Mouse (Mus musculus): ENCODE data around the gene Gm5269. TPM values are rescaled to one million over a fixed set of nuclear protein-coding genes. Genes with fewer than 3 reads are reported as not detected.

The Gm5269 gene
- 0.25 TPM in 1 of 2 replicates, not detected in the other for polyA plus RNA-seq (2012; rRNA removed)
- not detected in 2 replicates for polyA plus RNA-seq (2014; fragmentation: Nextera tagmentation; extraction: Ambion mirVana)

DNA sequence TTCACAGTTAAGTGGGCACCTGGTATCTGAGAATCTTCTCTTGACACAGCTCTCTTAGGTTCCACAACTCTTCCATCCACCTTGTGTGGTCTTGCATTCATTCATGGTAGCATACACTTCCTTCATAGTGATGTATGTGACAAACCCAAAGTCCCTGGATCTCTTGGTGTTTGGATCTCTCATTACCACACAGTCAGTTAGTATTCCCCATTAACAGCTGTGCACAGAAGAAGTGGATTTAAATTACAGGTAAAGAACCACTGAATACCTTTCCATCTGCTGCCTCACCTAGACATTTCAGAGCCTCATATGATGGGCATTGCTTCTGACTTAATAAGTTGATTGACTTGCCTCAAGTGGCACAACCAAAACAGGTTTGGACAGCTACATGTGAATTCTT is at the start of gene Gm5269:
Gene Gm5269 (minus strand): TSS at position 101 of the 400 bp plus-strand sequence.
- H3K9ac ChIP-seq (replicated peaks): no peak within 1 kb of the TSS
- no peaks in the 10 kb centered on the region for H3K9me3 ChIP-seq (ENCODE audit: control insufficient read depth, low read length)
- H3K4me1 ChIP-seq (replicated peaks; ENCODE audit: control insufficient read depth in 2 of 2, insufficient read depth in 2 of 2, low read length in 1 of 2): no peaks in the 10 kb centered on the region
- DNase-seq (ENCODE audit: low read depth in 3 of 3, low spot score in 3 of 3) (no peak), ATAC-seq (ENCODE audit: insufficient read depth) (no peak)
- TF ChIP-seq EP300 (IDR thresholded peaks at IDR 0.05; ENCODE audit: low read depth): no peak
- no peak for TF ChIP-seq CTCF (IDR thresholded peaks at IDR 0.05; ENCODE audit: low read depth)
- no peaks in the 10 kb centered on the region for H3K36me3 ChIP-seq (replicated peaks; ENCODE audit: control insufficient read depth, insufficient read depth, low read depth)
- no peaks in the 10 kb centered on the region; the same call in 1 of the 2 replicates for H3K27me3 ChIP-seq (ENCODE audit: control insufficient read depth, insufficient read depth, low read length)
- H3K27ac ChIP-seq: no peak within 1 kb of the TSS
- H3K4me2 ChIP-seq (ENCODE audit: low read depth): no peak within 1 kb of the TSS
- H3K4me3 ChIP-seq (ENCODE audit: insufficient read depth in 1 of 2, low read depth in 2 of 2, low read length in 2 of 2): no peak within 1 kb of the TSS

DNA sequence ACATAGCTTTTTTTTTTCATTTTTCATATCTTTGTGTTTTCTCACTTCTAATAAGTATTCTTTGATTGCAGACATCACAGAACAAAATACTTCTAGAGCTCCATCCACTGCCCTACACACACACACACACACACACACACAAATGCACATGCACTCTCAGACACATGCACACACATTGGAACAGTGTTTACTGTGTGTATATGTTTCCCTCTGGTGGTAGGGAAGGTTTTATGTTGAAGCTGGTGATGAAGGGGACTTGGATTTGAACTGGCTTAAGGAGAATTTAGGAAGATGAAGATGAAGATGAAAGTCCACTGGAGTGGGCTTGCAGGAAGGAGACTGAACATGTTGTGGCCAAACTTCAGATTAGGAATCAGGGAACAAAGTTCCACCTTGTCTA is 41.1 kb upstream of the Gm5269 start:
- peaks cover 14 to 15% of the 10 kb centered on the region in 2 experiments for H3K4me1 ChIP-seq (replicated peaks; ENCODE audit: control insufficient read depth in 2 of 2, insufficient read depth in 2 of 2, low read length in 1 of 2)
- H3K36me3 ChIP-seq (replicated peaks; ENCODE audit: control insufficient read depth, insufficient read depth, low read depth): no peaks in the 10 kb centered on the region
- no peak overlapping the region for H3K27ac ChIP-seq
- no peaks in the 10 kb centered on the region for H3K9me3 ChIP-seq (ENCODE audit: control insufficient read depth, low read length)
- no peak overlapping the region for H3K9ac ChIP-seq (replicated peaks)
- H3K4me2 ChIP-seq (ENCODE audit: low read depth): no peak overlapping the region
- no peak for DNase-seq (ENCODE audit: low read depth in 3 of 3, low spot score in 3 of 3)
- TF ChIP-seq EP300 (IDR thresholded peaks at IDR 0.05; ENCODE audit: low read depth) (no peak), CTCF (IDR thresholded peaks at IDR 0.05; ENCODE audit: low read depth) (peak; percentile 57)
- H3K27me3 ChIP-seq (ENCODE audit: control insufficient read depth, insufficient read depth, low read length): no peaks in the 10 kb centered on the region
- no peak for ATAC-seq (ENCODE audit: insufficient read depth)
- H3K4me3 ChIP-seq (ENCODE audit: insufficient read depth in 1 of 2, low read depth in 2 of 2, low read length in 2 of 2): no peak overlapping the region

DNA sequence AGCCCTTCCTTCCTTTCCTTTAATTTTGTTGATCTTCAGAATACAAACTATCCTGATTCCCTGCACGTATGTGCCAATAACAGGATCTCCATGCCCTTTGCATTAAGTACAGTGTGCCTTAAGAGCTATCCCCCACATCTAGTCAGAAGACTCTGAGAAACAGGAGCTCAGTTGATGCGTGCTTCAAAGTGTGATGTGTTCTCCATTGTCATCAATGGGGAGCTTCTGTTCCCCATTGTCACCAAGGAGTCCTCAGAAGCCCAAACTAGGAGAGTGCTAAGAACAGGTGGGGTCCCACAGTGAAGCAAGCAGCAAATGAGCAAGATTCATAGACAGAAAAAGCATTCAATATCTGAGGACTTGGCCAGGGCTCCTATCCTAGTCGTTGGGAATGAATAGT is 36.8 kb upstream of the Gm5269 start:
- Histone ChIP-seq H3K9ac (replicated peaks) (peak overlapping the region; percentile 96), H3K27ac (peak overlapping the region; percentile 97), H3K36me3 (replicated peaks; ENCODE audit: control insufficient read depth, insufficient read depth, low read depth) (peaks cover 11% of the 10 kb centered on the region), H3K4me2 (ENCODE audit: low read depth) (peak overlapping the region; percentile 87), H3K4me3 (ENCODE audit: insufficient read depth in 1 of 2, low read depth in 2 of 2, low read length in 2 of 2) (peak overlapping the region; percentile 3 to 82; a peak in 3 of 4 replicates), H3K27me3 (ENCODE audit: control insufficient read depth, insufficient read depth, low read length) (no peaks in the 10 kb centered on the region), H3K9me3 (ENCODE audit: control insufficient read depth, low read length) (no peaks in the 10 kb centered on the region), H3K4me1 (replicated peaks; ENCODE audit: control insufficient read depth in 2 of 2, insufficient read depth in 2 of 2, low read length in 1 of 2) (peaks cover 17 to 19% of the 10 kb centered on the region in 2 experiments)
- TF ChIP-seq EP300 (IDR thresholded peaks at IDR 0.05; ENCODE audit: low read depth) (no peak), CTCF (IDR thresholded peaks at IDR 0.05; ENCODE audit: low read depth) (no peak)
- DNase-seq (ENCODE audit: low read depth in 3 of 3, low spot score in 3 of 3) (no peak), ATAC-seq (ENCODE audit: insufficient read depth) (no peak; the same call in 1 of the 2 replicates)
- 25% methylated on average over 3 of the region's 3 CpGs for WGBS (ENCODE audit: insufficient replicate concordance)

DNA sequence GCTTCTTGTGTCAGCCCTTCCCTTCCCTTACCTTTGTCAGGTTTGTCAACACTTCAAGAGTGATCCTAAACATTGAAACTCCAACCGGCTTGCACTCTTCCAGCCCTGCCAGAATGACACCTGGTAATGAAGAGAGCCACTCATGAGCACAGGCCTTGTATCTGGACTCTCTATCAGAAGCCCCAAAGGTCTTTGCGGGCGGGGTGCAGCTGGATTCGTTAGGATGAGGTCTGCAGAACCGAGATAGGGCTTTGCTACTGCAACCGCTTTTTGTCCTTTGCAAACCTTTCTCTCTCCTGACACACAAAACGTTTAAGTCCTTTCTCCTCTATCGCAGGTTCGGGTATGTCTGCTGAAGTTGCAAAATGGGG is 36.3 kb upstream of the Gm5269 start, which contains the start of gene Slc40a1:
Gene Slc40a1 (minus strand): TSS at position 131 of the 371 bp plus-strand sequence.
- Histone ChIP-seq H3K4me2 (ENCODE audit: low read depth) (peak within 1 kb of the TSS; percentile 87), H3K9me3 (ENCODE audit: control insufficient read depth, low read length) (no peaks in the 10 kb centered on the region), H3K4me3 (ENCODE audit: insufficient read depth in 1 of 2, low read depth in 2 of 2, low read length in 2 of 2) (peak within 1 kb of the TSS; percentile 80 to 82), H3K9ac (replicated peaks) (peak within 1 kb of the TSS; percentile 96), H3K36me3 (replicated peaks; ENCODE audit: control insufficient read depth, insufficient read depth, low read depth) (peaks cover 11% of the 10 kb centered on the region), H3K4me1 (replicated peaks; ENCODE audit: control insufficient read depth in 2 of 2, insufficient read depth in 2 of 2, low read length in 1 of 2) (peaks cover 17 to 19% of the 10 kb centered on the region in 2 experiments), H3K27ac (peak within 1 kb of the TSS; percentile 97), H3K27me3 (ENCODE audit: control insufficient read depth, insufficient read depth, low read length) (no peaks in the 10 kb centered on the region)
- TF ChIP-seq EP300 (IDR thresholded peaks at IDR 0.05; ENCODE audit: low read depth) (peak; percentile 92), CTCF (IDR thresholded peaks at IDR 0.05; ENCODE audit: low read depth) (no peak)
- WGBS (ENCODE audit: insufficient replicate concordance): 5% methylated on average over 9 of the region's 9 CpGs
- DNase-seq (ENCODE audit: low read depth in 3 of 3, low spot score in 3 of 3): peak; percentile 83 to 88 (median 85)
- ATAC-seq (ENCODE audit: insufficient read depth): peak; percentile 89

DNA sequence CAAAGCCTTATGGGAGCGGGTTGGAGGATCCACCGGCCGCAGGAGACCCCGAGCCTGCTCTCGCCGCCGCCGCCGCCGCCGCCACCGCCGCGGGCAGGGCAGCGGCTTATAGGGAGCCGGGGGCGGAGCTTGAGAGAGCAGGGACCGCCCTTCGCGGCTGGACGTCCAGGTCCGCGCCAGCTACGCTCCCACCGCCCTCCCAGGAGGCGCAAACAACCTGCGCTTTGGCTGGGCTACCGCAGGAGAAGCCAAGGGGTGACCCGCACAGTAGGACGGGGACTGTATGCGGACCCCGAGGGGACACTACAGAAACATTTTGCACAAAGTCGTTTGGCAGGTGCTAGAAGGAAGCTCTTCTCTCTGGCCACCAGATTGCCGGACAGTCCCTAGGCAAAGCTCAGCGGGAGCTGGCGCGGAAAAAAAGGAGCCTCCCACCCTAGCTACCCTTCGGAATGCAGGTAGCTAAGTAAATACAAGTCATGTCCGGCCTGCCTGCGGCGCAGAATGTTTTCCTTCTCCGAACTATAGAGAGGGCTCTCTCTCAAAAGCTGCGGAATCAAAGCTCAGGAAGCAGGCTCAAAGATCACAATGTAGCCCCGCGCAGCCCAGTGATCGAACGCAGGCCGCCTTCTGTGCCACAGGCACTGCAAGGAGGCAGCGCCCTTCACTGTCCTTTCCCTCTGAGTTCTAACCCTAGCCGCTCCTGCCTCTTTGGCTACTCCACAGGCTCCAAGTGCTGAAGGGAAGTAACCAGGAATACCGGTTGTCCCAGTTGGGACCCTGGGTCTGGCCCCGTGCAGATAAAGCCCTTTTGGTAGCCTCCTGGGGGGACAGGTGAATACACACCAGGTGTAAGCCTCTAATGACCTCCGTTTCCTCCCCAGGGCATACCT is 35.7 kb upstream of the Gm5269 start:
- Histone ChIP-seq H3K27ac (peak overlapping the region; percentile 97), H3K4me3 (ENCODE audit: insufficient read depth in 1 of 2, low read depth in 2 of 2, low read length in 2 of 2) (peak overlapping the region; percentile 80 to 82), H3K9ac (replicated peaks) (peak overlapping the region; percentile 96), H3K27me3 (ENCODE audit: control insufficient read depth, insufficient read depth, low read length) (no peaks in the 10 kb centered on the region), H3K4me1 (replicated peaks; ENCODE audit: control insufficient read depth in 2 of 2, insufficient read depth in 2 of 2, low read length in 1 of 2) (peaks cover 17 to 22% of the 10 kb centered on the region in 2 experiments), H3K9me3 (ENCODE audit: control insufficient read depth, low read length) (no peaks in the 10 kb centered on the region), H3K4me2 (ENCODE audit: low read depth) (peak overlapping the region; percentile 87), H3K36me3 (replicated peaks; ENCODE audit: control insufficient read depth, insufficient read depth, low read depth) (peaks cover 17% of the 10 kb centered on the region)
- TF ChIP-seq EP300 (IDR thresholded peaks at IDR 0.05; ENCODE audit: low read depth) (no peak), CTCF (IDR thresholded peaks at IDR 0.05; ENCODE audit: low read depth) (0 out of 2 replicates have a peak, but pooled peaks have one; percentile 13)
- under 1% methylated on average over 53 of the region's 53 CpGs for WGBS (ENCODE audit: insufficient replicate concordance)
- DNase-seq (ENCODE audit: low read depth in 3 of 3, low spot score in 3 of 3) (peak; percentile 72 to 75 (median 72)), ATAC-seq (ENCODE audit: insufficient read depth) (peak; percentile 87)

All from liver, embryonic 14.5 days (tissue).